16 mouse cellular contexts compared by ENCODE assay signal in the genomic region with DNA sequence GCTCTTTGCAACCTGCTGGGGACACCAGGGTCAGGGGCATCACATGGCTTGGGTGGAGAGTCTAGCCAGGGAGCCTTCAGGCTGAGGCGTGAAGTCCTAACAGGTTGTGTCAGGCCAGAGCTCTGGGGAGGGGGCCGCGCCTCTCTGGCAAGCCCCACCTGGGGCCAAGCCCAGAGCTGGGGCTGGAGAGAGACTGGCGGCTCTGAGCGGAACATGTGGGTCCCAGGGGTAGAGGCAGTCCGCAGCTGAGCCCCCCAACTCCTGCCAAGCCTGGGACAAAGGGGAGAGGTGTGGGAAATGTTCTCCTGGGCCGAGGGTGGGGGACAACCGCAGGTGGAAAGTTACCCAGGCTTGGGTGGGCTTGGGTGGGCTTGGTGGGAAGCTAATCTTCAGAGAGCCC. TPM values are rescaled to one million over a fixed set of nuclear protein-coding genes. Genes with fewer than 3 reads are reported as not detected.
"Had no signal": no experiment of that assay in that cellular context is flagged by ENCODE, and none has a peak within 500 bp of the region (broad histone marks: within the 10 kb centered on the region; RNA-seq: fewer than 3 reads in every experiment).

No protein-coding gene starts in this region.

- ATAC-seq: midbrain, embryonic 16.5 days had no signal

- H3K4me3 ChIP-seq: kidney, embryonic 15.5 days; limb, embryonic 13.5 days; midbrain, embryonic 12.5 days; neural tube, embryonic 13.5 days; stomach, embryonic 15.5 days had no signal

- H3K4me2 ChIP-seq: kidney, embryonic 15.5 days; limb, embryonic 13.5 days; midbrain, embryonic 12.5 days; neural tube, embryonic 13.5 days had no signal

- H3K9me3 ChIP-seq: kidney, embryonic 15.5 days; limb, embryonic 13.5 days; midbrain, embryonic 12.5 days; neural tube, embryonic 13.5 days; stomach, embryonic 15.5 days had no signal

- DNase-seq: kidney, adult 2 months; kidney, postnatal 14 days; lung, adult 2 months; retina, postnatal 1 day; right cerebral cortex, postnatal 4 days; spleen, adult 18-20 months; thymus, postnatal 4 days had no signal

- H3K36me3 ChIP-seq: kidney, embryonic 15.5 days; limb, embryonic 13.5 days; midbrain, embryonic 12.5 days; neural tube, embryonic 13.5 days; stomach, embryonic 15.5 days had no signal

- H3K4me1 ChIP-seq: midbrain, embryonic 12.5 days had no signal

- H3K27me3 ChIP-seq: kidney, embryonic 15.5 days; limb, embryonic 13.5 days; midbrain, embryonic 12.5 days; neural tube, embryonic 13.5 days; stomach, embryonic 15.5 days had no signal

- H3K27ac ChIP-seq: kidney, embryonic 15.5 days; limb, embryonic 13.5 days; liver, embryonic 14.5 days; midbrain, embryonic 12.5 days; neural tube, embryonic 13.5 days; stomach, embryonic 15.5 days had no signal

- H3K9ac ChIP-seq: kidney, embryonic 15.5 days; limb, embryonic 13.5 days; liver, embryonic 14.5 days; midbrain, embryonic 12.5 days; neural tube, embryonic 13.5 days; stomach, embryonic 15.5 days had no signal

RNA-seq across cellular contexts. Expression of a gene that starts 9.6 kb away (rescaled TPM):
- polyA plus RNA-seq: kidney, embryonic 15.5 days; large intestine, adult 2 months; limb, embryonic 13.5 days; liver, adult 2 months; lung, adult 2 months; midbrain, embryonic 12.5 days; midbrain, embryonic 16.5 days; neural tube, embryonic 13.5 days; stomach, embryonic 15.5 days had no signal

RNA-seq across cellular contexts. Expression of a gene that starts 18.4 kb away (rescaled TPM):
- polyA plus RNA-seq: kidney, adult 2 months; liver, adult 2 months; lung, adult 2 months; midbrain, embryonic 16.5 days had no signal

RNA-seq across cellular contexts. Expression of a gene that starts 49.8 kb away (rescaled TPM):
- polyA plus RNA-seq: midbrain, embryonic 16.5 days had no signal
